ENCODE assay signal across 17 mouse cellular contexts in the genomic region with DNA sequence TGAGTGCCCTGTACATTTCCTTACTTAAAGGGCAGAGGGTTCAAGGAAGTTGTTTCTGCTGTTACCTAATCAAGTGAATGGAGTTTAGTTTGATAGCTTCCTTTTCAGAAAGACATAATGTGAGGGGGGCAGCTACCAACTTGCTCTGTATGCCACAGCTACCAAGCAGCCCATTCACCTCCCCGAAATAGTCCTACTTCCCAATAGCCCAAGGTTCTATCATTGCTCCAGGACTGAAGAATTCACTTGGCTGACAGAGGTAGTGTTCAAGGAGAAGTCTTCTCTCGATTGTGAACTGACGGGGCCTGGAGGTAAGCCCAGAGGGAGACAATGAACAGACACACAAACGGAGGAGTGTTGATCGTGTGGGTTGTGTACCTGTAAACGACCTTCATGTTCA. TPM values are rescaled to one million over a fixed set of nuclear protein-coding genes. Genes with fewer than 3 reads are reported as not detected.
A peak's percentile ranks its signal among the peaks of the same experiment; 100 is the strongest.
DNase-seq lines count a peak whose midpoint lies in the region; TF ChIP-seq lines count a peak whose summit lies in the region.
"Had no signal": no experiment of that assay in that cellular context is flagged by ENCODE, and none has a peak within 500 bp of the region (broad histone marks: within the 10 kb centered on the region; RNA-seq: fewer than 3 reads in every experiment).

No protein-coding gene starts in this region.

- H3K4me1 ChIP-seq in kidney, adult 2 months (ENCODE audit: control insufficient read depth, insufficient read depth, low read length), result peaks cover 5% of the 10 kb centered on the region; the same call in 1 of the 2 replicates
- peaks cover 78% of the 10 kb centered on the region for H3K4me1 ChIP-seq in megakaryocyte, embryonic 14.5 days
- H3K4me1 ChIP-seq: forebrain, embryonic 15.5 days had no signal

- no peak for TF ChIP-seq CTCF in kidney, adult 2 months (conservative IDR thresholded peaks at IDR 0.05; ENCODE audit: insufficient read depth, insufficient read length, low read depth, low read length)

- H3K36me3 ChIP-seq in kidney, adult 2 months (ENCODE audit: control insufficient read depth, insufficient read depth, low read length), result no peaks in the 10 kb centered on the region
- no peaks in the 10 kb centered on the region for H3K36me3 ChIP-seq in megakaryocyte, embryonic 14.5 days (replicated peaks; ENCODE audit: low read length)
- H3K36me3 ChIP-seq: forebrain, embryonic 15.5 days; heart, embryonic 13.5 days; limb, embryonic 12.5 days; neural tube, embryonic 13.5 days had no signal

- 83% methylated on average over 6 of the region's 6 CpGs for WGBS in kidney, adult 2 months

- H3K4me3 ChIP-seq in kidney, adult 2 months (ENCODE audit: insufficient read depth, low read depth, low read length), result 0 out of 2 replicates have a peak overlapping the region, but pooled peaks have one; percentile 0
- peak overlapping the region; percentile 94 for H3K4me3 ChIP-seq in megakaryocyte, embryonic 14.5 days (replicated peaks)
- H3K4me3 ChIP-seq: forebrain, embryonic 15.5 days; heart, embryonic 13.5 days; left cerebral cortex, adult 2 months; limb, embryonic 12.5 days; neural tube, embryonic 13.5 days had no signal

- no peak overlapping the region for H3K27ac ChIP-seq in kidney, adult 2 months (ENCODE audit: insufficient read depth, low read depth, low read length)
- H3K27ac ChIP-seq: forebrain, embryonic 15.5 days; heart, embryonic 13.5 days; hindbrain, embryonic 14.5 days; left cerebral cortex, adult 2 months; limb, embryonic 12.5 days; neural tube, embryonic 13.5 days had no signal

- H3K27me3 ChIP-seq in kidney, adult 2 months (replicated peaks; ENCODE audit: control insufficient read depth, insufficient read depth, low read length), result no peaks in the 10 kb centered on the region
- no peaks in the 10 kb centered on the region for H3K27me3 ChIP-seq in megakaryocyte, embryonic 14.5 days (replicated peaks)
- H3K27me3 ChIP-seq: forebrain, embryonic 15.5 days; heart, embryonic 13.5 days; limb, embryonic 12.5 days; neural tube, embryonic 13.5 days had no signal

- no peak for TF ChIP-seq POLR2A in kidney, adult 2 months (IDR thresholded peaks at IDR 0.05; ENCODE audit: low read depth, low read length)

- no peak for DNase-seq in kidney, adult 2 months
- no peak for DNase-seq in kidney, adult 11 months
- DNase-seq in B cell, adult 2 months, result peak; percentile 63 to 64
- peak; percentile 84 for DNase-seq in induced T-regulatory cell, adult 2 months (ENCODE audit: low read depth)
- DNase-seq in urinary bladder, adult 18-20 months (ENCODE audit: low spot score in 2 of 2), result no peak
- DNase-seq in retina, embryonic 14.5 days (ENCODE audit: low spot score), result no peak
- DNase-seq in adipocyte (ENCODE audit: low spot score), result no peak
- DNase-seq: cerebellum, adult 9-11 months; gastrocnemius, postnatal 10 days; retina, postnatal 1 day had no signal

- H3K9me3 ChIP-seq in megakaryocyte, embryonic 14.5 days, result no peaks in the 10 kb centered on the region
- H3K9me3 ChIP-seq: forebrain, embryonic 15.5 days; heart, embryonic 13.5 days; limb, embryonic 12.5 days; neural tube, embryonic 13.5 days had no signal

RNA-seq across cellular contexts. Expression of gene Cytip, which starts 36.2 kb away (rescaled TPM):
- 22.0 and 23.1 TPM in 2 replicates for polyA plus RNA-seq in kidney, adult 2 months (2012; rRNA removed)
- 2.8 TPM in 1 of 2 replicates, not detected in the other for polyA plus RNA-seq in megakaryocyte, embryonic 14.5 days (2012; ENCODE audit: insufficient read depth, low replicate concordance)
- polyA plus RNA-seq: hindbrain, embryonic 14.5 days had no signal

Comparison
In these comparisons a context has a peak if more than half of its experiments do, and no peak if none do; other contexts are left out.
1. DNase-seq: peak in B cell, adult 2 months (2 of 2) and induced T-regulatory cell, adult 2 months (single experiment); none in kidney, adult 2 months (single experiment), kidney, adult 11 months (single experiment), urinary bladder, adult 18-20 months (0 of 2), retina, embryonic 14.5 days (single experiment) and adipocyte (single experiment).